Mouse (Mus musculus) C2C12 (cell line): ENCODE results near the gene Cacna1g. TPM values are rescaled to one million over a fixed set of nuclear protein-coding genes. Genes with fewer than 3 reads are reported as not detected.

ENCODE experiments used
- H3K27me3 ChIP-seq: one replicate; pipeline ENCODE4 v1.6.1; 2011; ENCODE audit not compliant: control insufficient read depth, insufficient read depth, insufficient read length
- H3K36me3 ChIP-seq: one replicate; pipeline ENCODE4 v1.6.1; 2011; ENCODE audit not compliant: control insufficient read depth, insufficient read depth
- H3K4me3 ChIP-seq: one replicate; pipeline ENCODE4 v1.5.1; 2011; ENCODE audit warnings: mild to moderate bottlenecking, control low read depth; ENCODE audit not compliant: poor library complexity, insufficient read depth, severe bottlenecking
- H3K79me2 ChIP-seq: one replicate; pipeline ENCODE4 v1.6.1; 2011; ENCODE audit not compliant: control insufficient read depth, insufficient read depth
- H3K79me3 ChIP-seq: one replicate; pipeline ENCODE4 v1.6.1; 2011; ENCODE audit warnings: low read depth, control low read depth
- H3ac ChIP-seq: one replicate; pipeline ENCODE3; 2011; ENCODE audit warnings: low read depth; ENCODE audit not compliant: control insufficient read depth, insufficient read length
- CEBPB ChIP-seq: IDR thresholded peaks from one replicate; pipeline ENCODE4 v1.6.1; 2011; ENCODE audit warnings: low read depth, mild to moderate bottlenecking, control low read depth, moderate library complexity
- CTCF ChIP-seq: IDR thresholded peaks from one replicate; pipeline ENCODE4 v1.5.1; 2011; ENCODE audit not compliant: control insufficient read depth, insufficient read depth, insufficient read length
- FOSL1 ChIP-seq: IDR thresholded peaks from one replicate; pipeline ENCODE4 v1.8.0; 2011; ENCODE audit warnings: mild to moderate bottlenecking, low read length; ENCODE audit not compliant: poor library complexity, insufficient read depth, severe bottlenecking
- MAX ChIP-seq: IDR thresholded peaks from one replicate; pipeline ENCODE4 v1.6.1; 2011; ENCODE audit warnings: mild to moderate bottlenecking, control low read depth
- MYOD1 ChIP-seq: IDR thresholded peaks from one replicate; pipeline ENCODE4 v1.6.1; 2011; ENCODE audit warnings: low read depth; ENCODE audit not compliant: control insufficient read depth, insufficient read length
- MYOG ChIP-seq: IDR thresholded peaks from one replicate; pipeline ENCODE4 v1.6.1; 2011; ENCODE audit not compliant: control insufficient read depth, insufficient read length; ENCODE audit errors: extremely low read depth
- USF1 ChIP-seq: IDR thresholded peaks from one replicate; pipeline ENCODE4 v1.6.1; 2011; ENCODE audit warnings: low read depth, mild to moderate bottlenecking, control low read depth, moderate library complexity
- polyA plus RNA-seq: library from polyadenylated mRNA; unstranded; fragments of >200 nt; fragmentation: generic; extraction: Trizol; gene quantifications from one replicate; pipeline ENCODE4 v1.2.1, GENCODE M21; 2012; ENCODE audit warnings: missing spikeins

The Cacna1g gene
- polyA plus RNA-seq, 1 experiment: 0.04 TPM

DNA sequence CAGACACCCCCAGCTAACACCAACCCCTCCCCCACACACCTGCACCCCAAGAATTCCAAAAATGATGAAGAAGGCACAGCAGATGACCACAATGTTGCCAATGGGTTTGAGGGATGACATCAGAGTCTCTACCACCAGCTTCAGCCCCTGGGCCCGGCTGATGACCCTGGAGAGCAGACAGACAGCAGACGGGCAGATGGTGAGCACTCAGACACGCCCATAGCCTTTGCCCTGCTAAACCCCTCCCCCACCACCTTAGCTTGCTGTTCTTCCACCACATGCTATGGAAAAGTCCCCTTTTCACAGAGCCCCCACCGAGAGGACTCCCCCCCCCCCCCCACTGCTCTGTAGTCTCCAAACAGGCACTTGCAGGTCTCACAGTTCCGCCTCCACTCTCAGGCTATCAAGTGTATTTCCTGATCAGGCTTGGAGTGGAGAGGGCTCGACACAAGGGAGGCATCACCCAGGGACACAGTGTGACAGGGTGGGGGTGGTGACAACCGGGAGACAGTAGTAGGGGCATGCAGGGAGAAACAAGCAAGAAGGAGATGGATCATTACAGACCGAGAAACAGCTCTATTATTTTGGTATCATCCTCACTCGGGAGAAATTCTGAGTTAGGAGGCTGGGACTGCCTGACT, 44.9 kb downstream of the Cacna1g start:
- Histone ChIP-seq H3K79me3 (no peaks in the 10 kb centered on the region), H3K36me3 (no peaks in the 10 kb centered on the region), H3ac (no peak overlapping the region), H3K79me2 (no peaks in the 10 kb centered on the region), H3K4me3 (no peak overlapping the region), H3K27me3 (peaks cover 46% of the 10 kb centered on the region)
- TF ChIP-seq CEBPB: no peak
- no peak for TF ChIP-seq USF1
- TF ChIP-seq MYOD1: no peak
- no peak for TF ChIP-seq MAX
- no peak for TF ChIP-seq MYOG
- no peak for TF ChIP-seq CTCF
- TF ChIP-seq FOSL1: no peak

DNA sequence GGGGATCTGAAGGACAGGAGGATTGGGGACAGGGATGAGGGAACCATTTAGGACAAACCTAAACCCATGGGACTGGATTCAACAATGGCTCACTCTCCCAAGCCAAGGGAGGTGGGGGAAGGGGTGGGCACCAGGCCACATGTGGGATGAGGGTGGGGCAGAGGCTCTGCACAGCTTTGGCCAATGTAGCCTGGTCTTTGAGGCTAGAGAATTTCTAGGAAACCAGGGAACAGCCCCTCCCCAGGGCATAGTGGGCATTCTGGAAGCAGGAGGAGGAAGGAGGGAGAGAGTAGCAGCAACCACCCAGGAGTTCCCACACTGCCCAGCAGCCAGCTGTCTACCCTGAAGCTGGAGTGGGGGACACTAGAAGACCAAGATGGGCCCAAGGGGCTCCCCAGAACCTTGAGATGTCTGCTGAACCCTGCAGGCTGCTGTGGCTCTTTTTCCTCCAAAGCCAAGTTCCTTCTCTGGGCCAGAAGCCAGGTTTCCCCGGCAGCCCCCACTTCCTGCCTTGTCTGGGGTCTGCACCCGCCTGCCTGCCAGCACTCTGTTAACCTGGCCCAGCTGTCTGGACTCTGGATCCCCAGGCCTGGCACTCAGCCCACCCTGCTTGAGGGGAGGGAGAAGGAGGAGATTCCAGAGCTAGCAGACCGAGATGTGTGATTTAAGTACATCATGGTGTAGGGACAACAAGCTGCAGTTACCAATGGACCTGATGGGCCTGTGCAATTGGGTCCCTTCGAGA, 45.7 kb downstream of the Cacna1g start:
- H3ac ChIP-seq: no peak overlapping the region
- no peaks in the 10 kb centered on the region for H3K79me2 ChIP-seq
- no peaks in the 10 kb centered on the region for H3K79me3 ChIP-seq
- no peak for TF ChIP-seq MYOD1
- no peaks in the 10 kb centered on the region for H3K36me3 ChIP-seq
- peaks cover 46% of the 10 kb centered on the region for H3K27me3 ChIP-seq
- H3K4me3 ChIP-seq: no peak overlapping the region

DNA sequence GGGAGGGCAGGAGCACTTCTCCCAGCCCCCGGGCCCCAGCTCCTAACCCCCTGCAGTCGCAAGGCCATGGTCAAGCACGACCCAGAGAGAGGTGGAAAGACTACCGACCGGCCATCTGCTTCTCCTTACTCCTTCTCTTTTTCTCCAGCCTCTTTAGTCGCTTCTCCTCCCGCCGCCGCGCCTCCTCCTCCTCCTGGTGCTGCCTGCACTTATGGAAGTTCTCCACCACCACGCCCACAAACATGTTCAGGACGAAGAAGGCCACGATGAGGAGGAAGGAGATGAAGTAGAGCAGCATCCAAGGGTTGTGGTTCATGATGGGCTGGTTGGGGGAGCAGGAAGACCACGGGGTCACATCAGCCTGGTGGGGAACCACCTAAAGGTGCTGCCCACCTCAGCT, 48.3 kb downstream of the Cacna1g start:
- Histone ChIP-seq H3ac (no peak overlapping the region), H3K36me3 (no peaks in the 10 kb centered on the region), H3K4me3 (no peak overlapping the region), H3K79me3 (no peaks in the 10 kb centered on the region), H3K27me3 (peaks cover 52% of the 10 kb centered on the region), H3K79me2 (no peaks in the 10 kb centered on the region)
- TF ChIP-seq FOSL1 (no peak), CTCF (no peak), CEBPB (no peak), USF1 (no peak), MYOD1 (no peak), MAX (no peak), MYOG (no peak)

DNA sequence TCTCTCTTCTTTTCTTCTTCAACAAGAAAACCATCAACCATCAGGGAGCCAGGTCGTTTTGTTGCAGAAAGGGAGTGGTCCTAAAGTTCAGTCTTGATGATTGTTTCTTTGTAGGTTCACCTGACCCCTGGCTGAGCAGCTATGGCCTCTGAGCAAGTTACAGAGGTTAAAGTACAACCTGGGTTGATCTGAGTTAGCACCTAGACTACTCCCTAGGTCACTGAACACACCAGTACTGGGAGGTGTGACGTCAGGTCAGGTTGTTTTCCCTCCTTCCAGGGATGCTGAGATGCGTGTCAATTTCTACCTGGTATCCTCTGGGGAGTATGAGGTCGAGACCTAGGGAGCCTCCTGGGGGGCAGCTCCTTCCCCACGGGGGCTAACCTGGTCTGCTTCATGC, 48.8 kb downstream of the Cacna1g start:
- Histone ChIP-seq H3K36me3 (no peaks in the 10 kb centered on the region), H3K79me2 (no peaks in the 10 kb centered on the region), H3K4me3 (no peak overlapping the region), H3K27me3 (peaks cover 53% of the 10 kb centered on the region), H3ac (no peak overlapping the region), H3K79me3 (no peaks in the 10 kb centered on the region)
- TF ChIP-seq CTCF (no peak), MYOD1 (no peak), MAX (no peak), FOSL1 (no peak), MYOG (no peak), USF1 (no peak), CEBPB (no peak)

DNA sequence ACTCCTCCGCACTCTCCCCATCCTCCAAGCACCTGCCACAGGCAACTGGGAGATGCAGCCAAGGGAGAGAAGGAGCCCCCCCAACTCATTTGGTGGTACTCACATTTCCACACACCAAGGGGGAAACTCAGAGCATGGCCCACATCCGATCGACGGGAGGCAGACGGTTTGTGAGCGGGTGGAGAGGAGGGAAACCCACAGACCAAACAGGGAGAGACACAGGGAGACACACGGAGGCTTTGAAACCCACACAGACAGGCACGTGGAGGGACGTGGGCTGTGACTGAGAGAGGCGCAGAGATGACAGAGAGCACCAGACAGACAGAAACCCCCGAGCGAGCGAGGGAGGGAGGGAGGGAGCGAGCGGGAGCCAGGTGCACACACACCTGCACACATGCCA, 49.6 kb downstream of the Cacna1g start:
- Histone ChIP-seq H3K27me3 (peaks cover 58% of the 10 kb centered on the region), H3K79me2 (no peaks in the 10 kb centered on the region), H3K36me3 (no peaks in the 10 kb centered on the region), H3ac (no peak overlapping the region), H3K4me3 (no peak overlapping the region), H3K79me3 (no peaks in the 10 kb centered on the region)
- TF ChIP-seq USF1: no peak
- TF ChIP-seq MAX: no peak
- TF ChIP-seq MYOD1: no peak
- TF ChIP-seq CTCF: no peak
- TF ChIP-seq FOSL1: no peak
- no peak for TF ChIP-seq MYOG
- no peak for TF ChIP-seq CEBPB

DNA sequence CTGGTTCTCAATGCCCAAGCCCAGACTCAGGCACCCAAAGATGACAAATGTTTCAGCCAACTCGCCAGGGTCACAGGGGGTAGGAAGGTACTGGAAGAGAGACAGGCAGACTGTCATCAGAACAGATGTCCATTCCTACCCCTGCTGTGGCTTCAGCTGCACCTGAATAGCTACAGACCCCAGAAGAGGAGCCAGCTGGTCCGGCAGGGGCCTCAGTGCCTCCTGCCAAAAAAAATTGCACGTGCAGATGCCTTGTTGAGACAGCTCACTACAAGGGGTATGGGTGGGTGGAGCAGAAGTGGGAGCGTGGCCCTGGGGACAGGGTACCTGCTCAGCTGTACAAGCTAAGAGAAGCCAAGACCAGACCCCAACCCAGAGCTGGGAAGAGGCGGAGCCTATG, 50.1 kb downstream of the Cacna1g start:
- H3K4me3 ChIP-seq: no peak overlapping the region
- TF ChIP-seq MYOD1: no peak
- TF ChIP-seq FOSL1: no peak
- TF ChIP-seq MYOG: no peak
- TF ChIP-seq MAX: no peak
- TF ChIP-seq CTCF: no peak
- no peak for TF ChIP-seq CEBPB
- TF ChIP-seq USF1: no peak
- peaks cover 59% of the 10 kb centered on the region for H3K27me3 ChIP-seq
- no peak overlapping the region for H3ac ChIP-seq
- H3K79me2 ChIP-seq: no peaks in the 10 kb centered on the region
- no peaks in the 10 kb centered on the region for H3K79me3 ChIP-seq
- H3K36me3 ChIP-seq: no peaks in the 10 kb centered on the region
